Mouse (Mus musculus): Measurements from ENCODE around the gene Ptprg. TPM values are rescaled to one million over a fixed set of nuclear protein-coding genes. Genes with fewer than 3 reads are reported as not detected.

The Ptprg gene
- polyA plus RNA-seq, 1 experiment from 2014 or later = 14.3 TPM

DNA sequence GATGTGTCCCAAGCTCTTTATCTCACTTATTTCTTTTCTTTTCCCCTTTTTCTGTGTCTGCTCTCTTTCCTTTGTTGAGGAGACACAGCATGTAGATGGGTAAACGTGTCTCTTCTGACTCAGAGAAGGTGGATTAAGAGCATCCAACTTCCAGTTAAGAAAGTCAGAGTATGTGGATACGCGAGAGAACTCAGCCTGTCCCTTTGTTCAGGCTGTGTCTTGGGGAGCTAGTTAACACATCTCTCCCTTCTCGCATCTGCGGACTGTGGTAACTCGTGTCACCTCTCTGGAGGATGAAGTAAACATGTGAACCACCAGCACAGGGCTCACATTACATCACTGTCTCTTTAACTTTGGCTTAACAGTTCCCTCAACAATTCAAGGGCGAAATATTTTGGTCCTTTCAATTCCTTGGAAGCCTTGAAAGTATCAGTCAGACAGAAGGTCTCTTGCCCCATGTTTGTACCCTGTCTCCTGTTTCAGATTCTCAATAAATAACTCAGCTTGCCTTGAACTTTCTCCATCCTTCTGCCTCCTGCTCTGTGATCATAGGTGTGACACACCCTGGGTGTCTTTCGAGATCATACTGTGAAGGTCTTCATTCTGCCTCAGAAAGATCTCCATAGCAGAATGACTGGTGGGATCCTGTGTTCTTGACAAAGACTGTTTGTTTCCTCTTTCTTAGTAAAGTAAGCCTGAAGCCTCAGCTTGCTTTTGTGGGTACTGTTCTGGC is 51.0 kb downstream of the Ptprg start:
- Histone ChIP-seq H3K4me2 (ENCODE audit: low read depth, low read length) (no peak overlapping the region), H3K36me3 (ENCODE audit: control insufficient read depth, insufficient read depth, low read length) (no peaks in the 10 kb centered on the region), H3K27me3 (replicated peaks; ENCODE audit: control insufficient read depth, insufficient read depth, low read length) (no peaks in the 10 kb centered on the region), H3K9ac (ENCODE audit: low read depth, low read length) (no peak overlapping the region), H3K27ac (ENCODE audit: low read length) (no peak overlapping the region), H3K4me1 (ENCODE audit: control insufficient read depth, insufficient read depth, low read length) (no peaks in the 10 kb centered on the region; the same call in 1 of the 2 replicates), H3K9me3 (ENCODE audit: control insufficient read depth, low read length) (no peaks in the 10 kb centered on the region), H3K4me3 (ENCODE audit: low read length) (no peak overlapping the region)
- no peak for ATAC-seq
- WGBS = 60% methylated on average over 8 of the region's 8 CpGs

DNA sequence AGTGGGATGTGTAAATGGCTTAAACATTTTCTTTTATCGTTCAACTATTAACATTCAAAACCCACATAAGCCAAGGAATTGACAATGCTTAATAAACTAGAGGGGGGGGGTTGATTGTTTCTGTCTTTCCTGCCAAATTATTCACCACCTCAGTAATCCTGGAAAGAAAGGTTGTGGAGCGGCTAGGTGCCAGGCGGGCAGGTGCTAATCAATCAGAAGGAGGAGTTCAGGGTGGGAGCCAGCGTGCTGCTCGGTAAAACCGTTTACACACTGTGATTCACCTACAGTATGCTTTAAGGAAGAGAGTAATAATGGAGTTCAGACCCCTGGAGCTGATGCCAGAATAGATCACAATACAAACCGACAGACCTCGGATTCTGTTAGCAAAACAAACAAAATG is 55.0 kb downstream of the Ptprg start:
- ATAC-seq = no peak
- Histone ChIP-seq H3K27ac (ENCODE audit: low read length) (no peak overlapping the region), H3K9ac (ENCODE audit: low read depth, low read length) (no peak overlapping the region), H3K4me2 (ENCODE audit: low read depth, low read length) (no peak overlapping the region), H3K4me1 (ENCODE audit: control insufficient read depth, insufficient read depth, low read length) (no peaks in the 10 kb centered on the region; the same call in 1 of the 2 replicates), H3K4me3 (ENCODE audit: low read length) (no peak overlapping the region), H3K9me3 (ENCODE audit: control insufficient read depth, low read length) (no peaks in the 10 kb centered on the region), H3K27me3 (replicated peaks; ENCODE audit: control insufficient read depth, insufficient read depth, low read length) (no peaks in the 10 kb centered on the region), H3K36me3 (ENCODE audit: control insufficient read depth, insufficient read depth, low read length) (no peaks in the 10 kb centered on the region)
- WGBS = 47% methylated on average over 8 of the region's 8 CpGs

- no peaks in the 10 kb centered on the region for H3K27me3 ChIP-seq (replicated peaks; ENCODE audit: control insufficient read depth, insufficient read depth, low read length)
- no peak overlapping the region for H3K27ac ChIP-seq (ENCODE audit: low read length)
- no peaks in the 10 kb centered on the region for H3K9me3 ChIP-seq (ENCODE audit: control insufficient read depth, low read length)
- 79% methylated on average over 7 of the region's 7 CpGs for WGBS
- H3K4me2 ChIP-seq (ENCODE audit: low read depth, low read length) = no peak overlapping the region
- H3K4me3 ChIP-seq (ENCODE audit: low read length) = no peak overlapping the region
- H3K36me3 ChIP-seq (ENCODE audit: control insufficient read depth, insufficient read depth, low read length) = no peaks in the 10 kb centered on the region
- H3K9ac ChIP-seq (ENCODE audit: low read depth, low read length) = no peak overlapping the region
- ATAC-seq = peak; percentile 67
- peaks cover 2% of the 10 kb centered on the region for H3K4me1 ChIP-seq (ENCODE audit: control insufficient read depth, insufficient read depth, low read length)
Measured at GRCm38 (mm10) chr14:11609857-11610582, 56.7 kb downstream of the Ptprg start.

DNA sequence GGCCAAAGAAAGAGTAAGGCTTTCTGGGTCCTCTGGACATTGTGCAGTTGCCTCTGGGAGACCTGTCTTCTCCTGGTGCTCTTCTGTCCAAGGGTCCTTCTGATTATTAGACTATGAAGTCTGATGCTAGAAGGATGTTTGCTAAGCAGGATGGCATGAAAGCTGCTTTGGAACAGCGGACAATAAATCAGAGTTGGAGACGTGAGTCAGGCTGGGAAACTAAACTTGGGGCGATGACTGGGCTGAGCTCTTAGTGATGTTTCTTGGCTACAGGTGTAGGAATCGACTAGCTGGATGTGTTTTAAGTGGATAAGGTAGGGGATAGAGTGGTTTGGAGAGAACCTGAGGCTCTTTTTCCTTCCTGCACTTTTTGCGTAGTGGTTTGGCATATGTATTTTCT is 59.1 kb downstream of the Ptprg start:
- Histone ChIP-seq H3K27me3 (replicated peaks; ENCODE audit: control insufficient read depth, insufficient read depth, low read length) (no peaks in the 10 kb centered on the region), H3K27ac (ENCODE audit: low read length) (no peak overlapping the region), H3K4me2 (ENCODE audit: low read depth, low read length) (no peak overlapping the region), H3K36me3 (ENCODE audit: control insufficient read depth, insufficient read depth, low read length) (no peaks in the 10 kb centered on the region), H3K4me1 (ENCODE audit: control insufficient read depth, insufficient read depth, low read length) (peaks cover 4% of the 10 kb centered on the region), H3K9ac (ENCODE audit: low read depth, low read length) (no peak overlapping the region), H3K9me3 (ENCODE audit: control insufficient read depth, low read length) (no peaks in the 10 kb centered on the region), H3K4me3 (ENCODE audit: low read length) (no peak overlapping the region)
- WGBS = 85% methylated on average over 5 of the region's 5 CpGs
- ATAC-seq = no peak

DNA sequence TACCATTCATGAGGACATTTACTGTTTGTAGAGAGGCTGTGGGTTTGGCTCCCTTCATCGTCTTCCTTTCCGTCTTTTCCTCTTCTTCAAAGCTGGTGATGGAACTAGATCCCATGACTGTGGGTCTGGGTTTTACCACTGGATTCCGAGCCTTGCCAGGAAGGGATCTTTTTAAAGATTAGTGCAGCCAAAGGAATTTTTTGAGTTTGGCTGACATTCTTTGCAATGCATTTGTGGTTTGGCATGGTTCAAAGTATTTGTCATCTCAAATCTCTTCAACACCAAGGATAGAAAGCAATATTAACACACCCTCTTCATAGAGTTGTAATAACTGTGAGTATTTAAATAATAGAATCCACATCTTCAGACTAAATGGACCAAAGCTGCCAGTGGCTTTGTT is 59.8 kb downstream of the Ptprg start:
- 76% methylated on average over 3 of the region's 3 CpGs for WGBS
- no peak overlapping the region for H3K4me3 ChIP-seq (ENCODE audit: low read length)

GRCm38 (mm10) chr14:11615697-11616096 is 62.4 kb downstream of the Ptprg start:
- Histone ChIP-seq H3K4me1 (ENCODE audit: control insufficient read depth, insufficient read depth, low read length) (peaks cover 7% of the 10 kb centered on the region), H3K4me3 (ENCODE audit: low read length) (no peak overlapping the region), H3K27ac (ENCODE audit: low read length) (no peak overlapping the region), H3K4me2 (ENCODE audit: low read depth, low read length) (no peak overlapping the region), H3K27me3 (replicated peaks; ENCODE audit: control insufficient read depth, insufficient read depth, low read length) (no peaks in the 10 kb centered on the region), H3K9ac (ENCODE audit: low read depth, low read length) (no peak overlapping the region), H3K36me3 (ENCODE audit: control insufficient read depth, insufficient read depth, low read length) (no peaks in the 10 kb centered on the region), H3K9me3 (ENCODE audit: control insufficient read depth, low read length) (no peaks in the 10 kb centered on the region)
- ATAC-seq = no peak
- WGBS = 80% methylated on average over 3 of the region's 3 CpGs

More for the DNA sequence above, 59.8 kb downstream of the Ptprg start:
- ATAC-seq = no peak
- Histone ChIP-seq H3K9me3 (ENCODE audit: control insufficient read depth, low read length) (no peaks in the 10 kb centered on the region), H3K27me3 (replicated peaks; ENCODE audit: control insufficient read depth, insufficient read depth, low read length) (no peaks in the 10 kb centered on the region), H3K4me2 (ENCODE audit: low read depth, low read length) (no peak overlapping the region), H3K36me3 (ENCODE audit: control insufficient read depth, insufficient read depth, low read length) (no peaks in the 10 kb centered on the region), H3K27ac (ENCODE audit: low read length) (no peak overlapping the region), H3K4me1 (ENCODE audit: control insufficient read depth, insufficient read depth, low read length) (peaks cover 7% of the 10 kb centered on the region), H3K9ac (ENCODE audit: low read depth, low read length) (no peak overlapping the region)

DNA sequence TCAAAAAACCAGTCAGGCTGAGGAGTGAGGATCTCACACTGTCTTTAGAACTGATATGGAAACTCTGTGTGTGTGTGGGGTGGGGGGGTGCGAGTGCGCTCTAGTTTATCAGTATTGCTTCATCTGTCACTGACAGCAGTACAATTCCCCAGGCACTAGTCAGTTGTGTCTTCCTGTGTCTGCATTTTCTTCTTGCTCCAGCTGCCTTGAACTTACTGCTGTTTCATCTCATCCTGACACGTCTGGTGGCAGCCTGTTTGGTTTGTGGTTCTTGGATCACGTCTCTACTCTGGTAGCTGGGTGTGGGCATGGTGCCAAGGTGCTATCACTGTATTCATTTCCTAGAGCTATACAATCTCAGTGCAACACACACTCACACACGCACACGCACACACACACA is 64.0 kb downstream of the Ptprg start:
- Histone ChIP-seq H3K9ac (ENCODE audit: low read depth, low read length) (no peak overlapping the region), H3K36me3 (ENCODE audit: control insufficient read depth, insufficient read depth, low read length) (no peaks in the 10 kb centered on the region), H3K4me3 (ENCODE audit: low read length) (no peak overlapping the region), H3K4me2 (ENCODE audit: low read depth, low read length) (no peak overlapping the region), H3K4me1 (ENCODE audit: control insufficient read depth, insufficient read depth, low read length) (peaks cover 10% of the 10 kb centered on the region), H3K27ac (ENCODE audit: low read length) (no peak overlapping the region), H3K9me3 (ENCODE audit: control insufficient read depth, low read length) (no peaks in the 10 kb centered on the region), H3K27me3 (replicated peaks; ENCODE audit: control insufficient read depth, insufficient read depth, low read length) (no peaks in the 10 kb centered on the region)
- peak; percentile 70 for ATAC-seq
- 43% methylated on average over 6 of the region's 6 CpGs for WGBS

GRCm38 (mm10) chr14:11618140-11618705 is 64.9 kb downstream of the Ptprg start:
- Histone ChIP-seq H3K4me2 (ENCODE audit: low read depth, low read length) (no peak overlapping the region), H3K4me3 (ENCODE audit: low read length) (no peak overlapping the region), H3K9ac (ENCODE audit: low read depth, low read length) (no peak overlapping the region), H3K27me3 (replicated peaks; ENCODE audit: control insufficient read depth, insufficient read depth, low read length) (no peaks in the 10 kb centered on the region), H3K27ac (ENCODE audit: low read length) (no peak overlapping the region), H3K36me3 (ENCODE audit: control insufficient read depth, insufficient read depth, low read length) (no peaks in the 10 kb centered on the region), H3K4me1 (ENCODE audit: control insufficient read depth, insufficient read depth, low read length) (peaks cover 10% of the 10 kb centered on the region), H3K9me3 (ENCODE audit: control insufficient read depth, low read length) (no peaks in the 10 kb centered on the region)
- WGBS = 78% methylated on average over 6 of the region's 6 CpGs
- ATAC-seq = no peak

- no peaks in the 10 kb centered on the region for H3K9me3 ChIP-seq (ENCODE audit: control insufficient read depth, low read length)
- H3K27ac ChIP-seq (ENCODE audit: low read length) = no peak overlapping the region
- 86% methylated on average over 7 of the region's 7 CpGs for WGBS
- H3K36me3 ChIP-seq (ENCODE audit: control insufficient read depth, insufficient read depth, low read length) = no peaks in the 10 kb centered on the region
- no peaks in the 10 kb centered on the region for H3K27me3 ChIP-seq (replicated peaks; ENCODE audit: control insufficient read depth, insufficient read depth, low read length)
- peaks cover 8% of the 10 kb centered on the region for H3K4me1 ChIP-seq (ENCODE audit: control insufficient read depth, insufficient read depth, low read length)
- no peak overlapping the region for H3K4me2 ChIP-seq (ENCODE audit: low read depth, low read length)
- no peak overlapping the region for H3K9ac ChIP-seq (ENCODE audit: low read depth, low read length)
- no peak overlapping the region for H3K4me3 ChIP-seq (ENCODE audit: low read length)
- ATAC-seq = peak; percentile 68
Measured at GRCm38 (mm10) chr14:11619606-11620005, 66.3 kb downstream of the Ptprg start.

Data from intestine, embryonic 16.5 days (tissue).